In the genomic region with DNA sequence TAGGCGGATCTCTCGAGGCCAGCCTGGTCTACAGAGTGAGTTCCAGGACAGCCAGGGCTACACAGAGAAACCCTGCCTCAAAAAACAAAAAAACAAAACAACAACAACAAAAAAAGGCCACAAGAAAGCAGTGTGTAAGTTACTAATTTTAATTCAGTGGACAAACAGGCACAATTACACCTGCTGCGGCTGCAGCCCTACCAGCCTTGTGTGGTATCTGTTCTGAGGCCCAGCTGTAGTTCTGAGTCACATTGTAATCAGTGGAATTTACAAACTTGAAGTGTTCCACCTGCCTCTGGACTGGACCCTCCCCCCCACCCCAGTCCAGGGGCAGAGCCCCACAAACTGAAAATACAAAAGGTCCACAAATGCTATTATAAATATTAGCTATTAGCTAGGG, we compare ENCODE assay signal across 21 mouse cellular contexts. TPM values are rescaled to one million over a fixed set of nuclear protein-coding genes. Genes with fewer than 3 reads are reported as not detected.
DNase-seq lines count a peak whose midpoint lies in the region; ATAC-seq and TF ChIP-seq lines count a peak whose summit lies in the region.
"Had no signal": no experiment of that assay in that cellular context is flagged by ENCODE, and none has a peak within 500 bp of the region (broad histone marks: within the 10 kb centered on the region; RNA-seq: fewer than 3 reads in every experiment).

No protein-coding gene starts in this region.

- H3ac ChIP-seq in myocyte (ENCODE audit: control insufficient read depth, insufficient read length) = no peak overlapping the region

- no peak overlapping the region for H3K27ac ChIP-seq in midbrain, embryonic 11.5 days (ENCODE audit: low read depth, low read length)
- H3K27ac ChIP-seq in midbrain, embryonic 13.5 days = no peak overlapping the region
- H3K27ac ChIP-seq in CH12.LX (ENCODE audit: insufficient read depth, low read depth) = peak overlapping the region; percentile 9; the same call in 1 of the 2 replicates
- H3K27ac ChIP-seq: embryonic facial prominence, embryonic 10.5 days; embryonic facial prominence, embryonic 12.5 days; forebrain, embryonic 13.5 days; forebrain, embryonic 15.5 days had no signal

- H3K36me3 ChIP-seq in midbrain, embryonic 11.5 days (ENCODE audit: control insufficient read depth, insufficient read depth, low read length) = no peaks in the 10 kb centered on the region
- peaks cover 4% of the 10 kb centered on the region for H3K36me3 ChIP-seq in midbrain, embryonic 13.5 days
- H3K36me3 ChIP-seq in CH12.LX (replicated peaks in 1 of 2; ENCODE audit: control insufficient read depth in 1 of 2, insufficient read depth in 1 of 2, low read length in 1 of 2) (peaks cover 0 to 12% of the 10 kb centered on the region in 2 experiments), myocyte (ENCODE audit: control insufficient read depth, insufficient read depth) (no peaks in the 10 kb centered on the region)

- DNase-seq in midbrain, embryonic 11.5 days (ENCODE audit: low spot score, missing footprints) = peak; percentile 17
- DNase-seq in CH12.LX (ENCODE audit: extremely low read depth) = no peak
- no peak for DNase-seq in urinary bladder, postnatal 4 days (ENCODE audit: low spot score in 2 of 2)
- DNase-seq: adrenal gland, adult 8-10 months; adrenal gland, postnatal 14 days; adrenal gland, postnatal 36 days; cerebellum, adult 11-12 months; cerebellum, adult 2 months; cerebellum, adult 9-10 months; cerebellum, postnatal 10 days; cerebellum, postnatal 25 days; forebrain, postnatal 0 days had no signal

- no peak overlapping the region for H3K9ac ChIP-seq in midbrain, embryonic 11.5 days (ENCODE audit: low read length)
- no peak overlapping the region for H3K9ac ChIP-seq in midbrain, embryonic 13.5 days (replicated peaks)
- no peak overlapping the region for H3K9ac ChIP-seq in CH12.LX (ENCODE audit: insufficient read depth, low read depth)
- H3K9ac ChIP-seq: embryonic facial prominence, embryonic 12.5 days; forebrain, embryonic 13.5 days; forebrain, embryonic 15.5 days; forebrain, postnatal 0 days had no signal

- in situ Hi-C loops in CH12.LX (cut with MboI; ENCODE audit: low pct_ligation_motif_present, low pct_unique_long_range_greater_than_20kb, low sequenced_read_pairs) = no loop called here

- H3K27me3 ChIP-seq in midbrain, embryonic 11.5 days (ENCODE audit: control insufficient read depth, insufficient read depth, low read length) = no peaks in the 10 kb centered on the region; the same call in 1 of the 2 replicates
- no peaks in the 10 kb centered on the region for H3K27me3 ChIP-seq in midbrain, embryonic 13.5 days
- H3K27me3 ChIP-seq in CH12.LX (replicated peaks) (no peaks in the 10 kb centered on the region), myocyte (ENCODE audit: control insufficient read depth, insufficient read depth, insufficient read length) (no peaks in the 10 kb centered on the region)
- H3K27me3 ChIP-seq: embryonic facial prominence, embryonic 12.5 days; forebrain, embryonic 13.5 days; forebrain, embryonic 15.5 days; Patski had no signal

- no peak for TF ChIP-seq POLR2A in CH12.LX (IDR thresholded peaks at IDR 0.05; ENCODE audit: low read depth, low read length)
- no peak for TF ChIP-seq POLR2A in myocyte (IDR thresholded peaks at IDR 0.05; ENCODE audit: insufficient read length, low read depth)

- TF ChIP-seq RAD21 in CH12.LX (IDR thresholded peaks at IDR 0.05; ENCODE audit: low read depth, low read length) = no peak

- no peak for ATAC-seq in midbrain, embryonic 11.5 days (ENCODE audit: low FRiP score)
- no peak for ATAC-seq in midbrain, embryonic 13.5 days
- ATAC-seq: activated CD4-positive, CD25-positive, alpha-beta regulatory T cell, adult 4 months; forebrain, embryonic 13.5 days; forebrain, embryonic 15.5 days; forebrain, postnatal 0 days; Patski had no signal

- TF ChIP-seq EP300 in CH12.LX (IDR thresholded peaks at IDR 0.05; ENCODE audit: low read length) = no peak

- H3K4me1 ChIP-seq in midbrain, embryonic 11.5 days (ENCODE audit: control insufficient read depth, insufficient read depth, low read length) = peaks cover 7% of the 10 kb centered on the region
- peaks cover 13% of the 10 kb centered on the region for H3K4me1 ChIP-seq in midbrain, embryonic 13.5 days (replicated peaks)
- peaks cover 19 to 69% of the 10 kb centered on the region in 2 experiments for H3K4me1 ChIP-seq in CH12.LX (ENCODE audit: control insufficient read depth in 1 of 2, insufficient read depth in 2 of 2)

- dilution Hi-C loops in CH12.LX (cut with MboI; ENCODE audit: extremely low pct_ligation_motif_present, extremely low pct_unique_long_range_greater_than_20kb, low sequenced_read_pairs) = no loop called here

- H3K79me2 ChIP-seq in CH12.LX (replicated peaks; ENCODE audit: control insufficient read depth, extremely low read depth, insufficient read depth, poor library complexity, severe bottlenecking) (peaks cover 3% of the 10 kb centered on the region; the same call in 1 of the 2 replicates), myocyte (ENCODE audit: control insufficient read depth, insufficient read depth) (peaks cover 21% of the 10 kb centered on the region)

- TF ChIP-seq CTCF in CH12.LX (conservative IDR thresholded peaks at IDR 0.05 in 1 of 2, IDR thresholded peaks at IDR 0.05 in 1 of 2; ENCODE audit: low read depth in 2 of 2, low read length in 2 of 2) = no peak

- no peak overlapping the region for H3K4me3 ChIP-seq in midbrain, embryonic 11.5 days (ENCODE audit: low read depth, low read length)
- no peak overlapping the region for H3K4me3 ChIP-seq in midbrain, embryonic 13.5 days (replicated peaks)
- H3K4me3 ChIP-seq in CH12.LX (replicated peaks in 1 of 3; ENCODE audit: low read depth in 2 of 3, low read length in 2 of 3, poor library complexity in 1 of 3) = no peak overlapping the region
- H3K4me3 ChIP-seq in myocyte = no peak overlapping the region
- H3K4me3 ChIP-seq: embryonic facial prominence, embryonic 10.5 days; embryonic facial prominence, embryonic 12.5 days; forebrain, embryonic 13.5 days; forebrain, embryonic 15.5 days had no signal

- H3K9me3 ChIP-seq in midbrain, embryonic 11.5 days (ENCODE audit: control insufficient read depth, low read length) = no peaks in the 10 kb centered on the region
- no peaks in the 10 kb centered on the region for H3K9me3 ChIP-seq in midbrain, embryonic 13.5 days
- H3K9me3 ChIP-seq in CH12.LX (replicated peaks; ENCODE audit: low read length) = no peaks in the 10 kb centered on the region
- H3K9me3 ChIP-seq: embryonic facial prominence, embryonic 10.5 days; embryonic facial prominence, embryonic 12.5 days; forebrain, embryonic 13.5 days; forebrain, embryonic 15.5 days; G1E had no signal

- no peak overlapping the region for H3K4me2 ChIP-seq in midbrain, embryonic 11.5 days
- H3K4me2 ChIP-seq in midbrain, embryonic 13.5 days (replicated peaks) = no peak overlapping the region
- no peak overlapping the region for H3K4me2 ChIP-seq in CH12.LX (ENCODE audit: insufficient read depth, low read depth, poor library complexity, severe bottlenecking)
- no peak overlapping the region for H3K4me2 ChIP-seq in myocyte (ENCODE audit: low read depth)
- H3K4me2 ChIP-seq: embryonic facial prominence, embryonic 12.5 days; forebrain, embryonic 13.5 days; forebrain, embryonic 15.5 days had no signal

- 94% methylated on average over 3 of the region's 3 CpGs for WGBS in midbrain, embryonic 11.5 days
- WGBS in midbrain, embryonic 13.5 days = 90% methylated on average over 3 of the region's 3 CpGs

TF ChIP-seq in CH12.LX, 34 proteins besides CTCF, POLR2A, EP300 and RAD21:
- TF ChIP-seq ETS1 (conservative IDR thresholded peaks at IDR 0.05; ENCODE audit: low read depth, low read length) = no peak
- TF ChIP-seq ZMIZ1 (IDR thresholded peaks at IDR 0.05; ENCODE audit: low read depth, low read length) = no peak
- no peak for TF ChIP-seq MEF2A (IDR thresholded peaks at IDR 0.05; ENCODE audit: borderline replicate concordance, low read depth, low read length)
- no peak for TF ChIP-seq MAX (IDR thresholded peaks at IDR 0.05; ENCODE audit: low read length)
- TF ChIP-seq TCF12 (IDR thresholded peaks at IDR 0.05; ENCODE audit: low read depth, low read length) = 0 out of 2 replicates have a peak, but pooled peaks have one; percentile 29
TF ChIP-seq in CH12.LX: peak in this region for 1.

TF ChIP-seq in myocyte, 11 proteins besides CTCF, POLR2A, EP300 and RAD21:
- no peak for TF ChIP-seq USF1 (IDR thresholded peaks at IDR 0.05; ENCODE audit: low read depth)
- peak in 1 of 3 experiments; percentile 55 for TF ChIP-seq MYOG (IDR thresholded peaks at IDR 0.05; ENCODE audit: control insufficient read depth in 1 of 3, insufficient read depth in 1 of 3, insufficient read length in 2 of 3, low read depth in 2 of 3)
- peak in 2 of 3 experiments; percentile 8 to 66 for TF ChIP-seq MYOD1 (IDR thresholded peaks at IDR 0.05; ENCODE audit: control insufficient read depth in 1 of 3, insufficient read length in 2 of 3, low read depth in 2 of 3)

RNA-seq across cellular contexts. Expression of a gene that starts 2.1 kb away (rescaled TPM):
- polyA plus RNA-seq in midbrain, embryonic 11.5 days (2014; fragmentation: Nextera tagmentation; extraction: Ambion mirVana) = 4.4 and 4.6 TPM in 2 replicates
- polyA plus RNA-seq in midbrain, embryonic 13.5 days (2015; fragmentation: Nextera tagmentation; extraction: Ambion mirVana) = 3.2 and 3.4 TPM in 2 replicates
- total RNA-seq in CH12.LX (2012; rRNA removed) (11.2 and 12.5 TPM in 2 replicates), CH12.LX (2014; rRNA removed) (8.2 and 9.2 TPM in 2 replicates)
- polyA plus RNA-seq in CH12.LX (2012; ENCODE audit: insufficient read length, low read depth) (15.3 and 18.7 TPM in 2 replicates), myocyte (2012; fragmentation: generic; extraction: Trizol) (8.4 TPM)

RNA-seq across cellular contexts. Expression of a gene that starts 11.0 kb away (rescaled TPM):
- 8.7 and 10.8 TPM in 2 replicates for polyA plus RNA-seq in midbrain, embryonic 11.5 days (2014; fragmentation: Nextera tagmentation; extraction: Ambion mirVana)
- polyA plus RNA-seq in midbrain, embryonic 13.5 days (2015; fragmentation: Nextera tagmentation; extraction: Ambion mirVana) = 10.8 and 11.1 TPM in 2 replicates
- total RNA-seq in CH12.LX (2012; rRNA removed) = 6.0 and 7.1 TPM in 2 replicates
- total RNA-seq in CH12.LX (2014; rRNA removed) = 7.0 and 8.8 TPM in 2 replicates
- 7.8 and 9.1 TPM in 2 replicates for polyA plus RNA-seq in CH12.LX (2012; ENCODE audit: insufficient read length, low read depth)
- polyA plus RNA-seq in myocyte (2012; fragmentation: generic; extraction: Trizol) = 4.7 TPM
